Mouse (Mus musculus) spleen, adult 2 months (tissue): Measurements from ENCODE around the gene Wfdc15a. TPM values are rescaled to one million over a fixed set of nuclear protein-coding genes. Genes with fewer than 3 reads are reported as not detected.

Source experiments
- DNase-seq, 2 experiments: peaks; one replicate each; pipeline versions ENCODE4 v3.0.0 to v3.0.0-alpha.2; 2012 to 2021; ENCODE audit warnings: low spot score in 2 of 2, low read depth in 1 of 2
- H3K27ac ChIP-seq: fragments of 200-500 bp; 2 replicates; pipeline ENCODE4 v1.5.1; 2012; ENCODE audit warnings: low read length, inconsistent platforms; ENCODE audit not compliant: insufficient read depth
- H3K27me3 ChIP-seq: fragments of 200-500 bp; 2 replicates; pipeline ENCODE4 v1.6.1; 2012; ENCODE audit warnings: mild to moderate bottlenecking, moderate library complexity, low read length, inconsistent platforms; ENCODE audit not compliant: control insufficient read depth, insufficient read depth
- H3K36me3 ChIP-seq: fragments of 200-500 bp; 2 replicates; pipeline ENCODE4 v1.6.1; 2012; ENCODE audit warnings: mild to moderate bottlenecking, low read length, inconsistent platforms; ENCODE audit not compliant: control insufficient read depth, insufficient read depth
- H3K4me1 ChIP-seq: fragments of 200-500 bp; 2 replicates; pipeline ENCODE4 v1.6.1; 2011; ENCODE audit warnings: inconsistent platforms; ENCODE audit not compliant: control insufficient read depth, insufficient read depth, insufficient read length
- H3K4me3 ChIP-seq: fragments of 200-500 bp; 2 replicates; pipeline ENCODE4 v1.5.1; 2011; ENCODE audit warnings: mild to moderate bottlenecking, inconsistent platforms; ENCODE audit not compliant: insufficient read depth, insufficient read length; ENCODE audit errors: extremely low read depth
- CTCF ChIP-seq: fragments of 200-500 bp; IDR thresholded peaks from 2 replicates; pipeline ENCODE4 v1.5.1; 2011; ENCODE audit warnings: mild to moderate bottlenecking, inconsistent platforms; ENCODE audit not compliant: insufficient read depth, insufficient read length, insufficient replicate concordance; ENCODE audit errors: extremely low read depth
- POLR2A ChIP-seq: fragments of 200-500 bp; IDR thresholded peaks from 2 replicates; pipeline ENCODE4 v1.6.1; 2011; ENCODE audit warnings: low read depth, low read length, inconsistent platforms
- WGBS: fragments of 180-500 bp; shearing (Covaris S2); methylation state at CpG from one replicate; pipeline ENCODE4 v1.1.7; 2018; 5-methylcytosine and 5-hydroxymethylcytosine counted together
- polyA plus RNA-seq: library from polyadenylated mRNA; depleted of rRNA; stranded (reverse); fragments of >200 nt; gene quantifications from 2 replicates; pipeline ENCODE4 v1.2.3, GENCODE M21; 2012

Wfdc15a gene
- polyA plus RNA-seq, 1 experiment: not detected

DNA sequence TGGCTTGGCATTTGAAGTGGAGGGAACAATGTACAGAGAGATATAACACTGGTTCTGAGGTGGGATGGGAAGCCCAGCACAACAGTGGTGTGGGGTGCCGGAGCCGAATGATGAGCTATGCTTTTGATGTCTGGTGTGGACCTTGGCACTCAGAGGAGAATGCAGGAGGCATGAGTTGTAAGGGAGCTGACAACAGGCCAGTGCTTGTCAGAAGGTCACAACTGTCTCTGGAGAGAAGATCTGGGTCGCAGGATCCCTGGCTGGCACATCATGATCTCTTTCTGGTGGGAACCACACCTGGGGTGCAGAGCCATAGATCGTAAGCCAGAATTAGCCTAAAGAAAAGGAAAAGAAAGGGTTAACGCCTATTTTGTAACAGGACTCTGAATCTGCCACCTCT lies 22.1 kb downstream of the Wfdc15a start:
- no peak overlapping the region for H3K27ac ChIP-seq
- H3K4me3 ChIP-seq: no peak overlapping the region
- no peaks in the 10 kb centered on the region for H3K4me1 ChIP-seq
- WGBS: 85% methylated on average over 5 of the region's 5 CpGs
- H3K27me3 ChIP-seq: no peaks in the 10 kb centered on the region
- DNase-seq: no peak
- no peaks in the 10 kb centered on the region for H3K36me3 ChIP-seq
- TF ChIP-seq POLR2A (no peak), CTCF (no peak)

- peaks cover 2% of the 10 kb centered on the region; the same call in 1 of the 2 replicates for H3K4me1 ChIP-seq
- H3K4me3 ChIP-seq: no peak overlapping the region
- H3K36me3 ChIP-seq: no peaks in the 10 kb centered on the region
- WGBS: 41% methylated on average over 3 of the region's 3 CpGs
- peaks cover 5% of the 10 kb centered on the region for H3K27me3 ChIP-seq
- DNase-seq: no peak
- no peak overlapping the region for H3K27ac ChIP-seq
- no peak for TF ChIP-seq CTCF
- TF ChIP-seq POLR2A: no peak
Observed at GRCm38 (mm10) chr2:164175850-164176249, 24.1 kb downstream of the Wfdc15a start.

GRCm38 (mm10) chr2:164174649-164175395 lies 25.1 kb downstream of the Wfdc15a start:
- Histone ChIP-seq H3K27ac (no peak overlapping the region), H3K4me3 (no peak overlapping the region), H3K4me1 (peaks cover 4% of the 10 kb centered on the region; the same call in 1 of the 2 replicates), H3K27me3 (peaks cover 7% of the 10 kb centered on the region), H3K36me3 (no peaks in the 10 kb centered on the region)
- WGBS: 74% methylated on average over 8 of the region's 8 CpGs
- TF ChIP-seq CTCF: no peak
- no peak for TF ChIP-seq POLR2A
- no peak for DNase-seq

GRCm38 (mm10) chr2:164173394-164173793 lies 26.5 kb downstream of the Wfdc15a start:
- Histone ChIP-seq H3K27me3 (peaks cover 9% of the 10 kb centered on the region), H3K4me3 (no peak overlapping the region), H3K27ac (no peak overlapping the region), H3K4me1 (peaks cover 6% of the 10 kb centered on the region; the same call in 1 of the 2 replicates), H3K36me3 (no peaks in the 10 kb centered on the region)
- no peak for TF ChIP-seq POLR2A
- TF ChIP-seq CTCF: no peak
- DNase-seq: no peak
- WGBS: 33% methylated on average over 3 of the region's 3 CpGs

DNA sequence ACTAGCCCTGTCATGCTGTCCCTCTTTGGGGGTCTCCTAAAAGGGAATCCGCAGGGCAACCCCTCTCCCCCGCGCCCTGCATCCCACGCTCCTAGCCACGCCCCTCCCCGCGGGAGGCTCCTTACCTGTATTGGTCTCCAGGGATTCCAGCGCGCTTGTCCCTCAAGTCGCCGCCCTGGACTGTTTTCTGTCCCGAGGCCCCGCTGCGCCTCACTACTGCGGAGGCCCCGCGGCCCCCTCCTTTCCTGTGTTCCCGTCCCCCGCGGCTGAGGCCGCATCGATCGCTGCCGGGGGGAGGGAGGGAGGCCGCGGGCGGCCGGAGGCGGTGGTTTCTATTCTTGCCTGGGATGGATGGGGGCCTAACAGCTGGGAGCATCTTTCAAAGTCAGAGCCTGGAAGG lies 29.0 kb downstream of the Wfdc15a start, which contains the start of gene Kcns1:
Gene Kcns1 (minus strand): TSS at position 212 of the 400 bp plus-strand sequence.
- H3K27ac ChIP-seq: no peak within 1 kb of the TSS
- peaks cover 14% of the 10 kb centered on the region for H3K27me3 ChIP-seq
- TF ChIP-seq POLR2A: no peak
- no peak for TF ChIP-seq CTCF
- WGBS: 3% methylated on average over 29 of the region's 29 CpGs
- H3K4me3 ChIP-seq: no peak within 1 kb of the TSS; the same call in 1 of the 2 replicates
- no peak for DNase-seq
- H3K4me1 ChIP-seq: peaks cover 11% of the 10 kb centered on the region; the same call in 1 of the 2 replicates
- no peaks in the 10 kb centered on the region for H3K36me3 ChIP-seq

- no peaks in the 10 kb centered on the region for H3K36me3 ChIP-seq
- H3K27ac ChIP-seq: no peak overlapping the region
- WGBS: 13% methylated on average over 11 of the region's 11 CpGs
- H3K4me3 ChIP-seq: no peak overlapping the region
- no peak for TF ChIP-seq CTCF
- no peak for TF ChIP-seq POLR2A
- no peak for DNase-seq
- peaks cover 14% of the 10 kb centered on the region for H3K27me3 ChIP-seq
- peaks cover 11% of the 10 kb centered on the region; the same call in 1 of the 2 replicates for H3K4me1 ChIP-seq
Observed at GRCm38 (mm10) chr2:164170326-164170725, 29.6 kb downstream of the Wfdc15a start.

DNA sequence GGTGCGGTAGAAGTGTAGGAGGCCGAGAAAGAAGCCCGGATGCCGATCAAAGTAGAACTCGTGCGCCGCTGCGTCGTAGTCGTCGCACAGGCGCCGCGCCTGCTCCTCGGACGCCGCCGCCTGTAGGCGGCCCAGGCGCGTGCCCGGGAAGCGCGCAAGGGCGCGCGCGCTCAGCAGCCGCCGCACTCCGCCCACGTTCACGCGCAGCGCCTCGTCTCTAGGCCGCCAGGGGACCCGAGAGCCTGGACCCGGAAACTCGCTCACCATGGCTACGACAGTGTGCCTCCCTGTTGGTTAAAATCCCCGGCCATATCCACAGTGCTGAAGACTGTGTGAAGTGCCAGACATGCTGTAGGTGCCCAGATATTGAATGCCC lies 31.4 kb downstream of the Wfdc15a start:
- H3K27me3 ChIP-seq: peaks cover 14% of the 10 kb centered on the region
- peak overlapping the region; percentile 9; the same call in 1 of the 2 replicates for H3K4me3 ChIP-seq
- no peak overlapping the region for H3K27ac ChIP-seq
- no peak for TF ChIP-seq POLR2A
- no peak for TF ChIP-seq CTCF
- DNase-seq: peak in 1 of 2 experiments; percentile 17
- peaks cover 11% of the 10 kb centered on the region; the same call in 1 of the 2 replicates for H3K4me1 ChIP-seq
- 24% methylated on average over 42 of the region's 42 CpGs for WGBS
- no peaks in the 10 kb centered on the region for H3K36me3 ChIP-seq
